Mouse (Mus musculus): ENCODE data around the gene Il1rap. TPM values are rescaled to one million over a fixed set of nuclear protein-coding genes. Genes with fewer than 3 reads are reported as not detected.

The Il1rap gene
- polyA plus RNA-seq, 1 experiment from 2014 or later = 2.6 TPM

DNA sequence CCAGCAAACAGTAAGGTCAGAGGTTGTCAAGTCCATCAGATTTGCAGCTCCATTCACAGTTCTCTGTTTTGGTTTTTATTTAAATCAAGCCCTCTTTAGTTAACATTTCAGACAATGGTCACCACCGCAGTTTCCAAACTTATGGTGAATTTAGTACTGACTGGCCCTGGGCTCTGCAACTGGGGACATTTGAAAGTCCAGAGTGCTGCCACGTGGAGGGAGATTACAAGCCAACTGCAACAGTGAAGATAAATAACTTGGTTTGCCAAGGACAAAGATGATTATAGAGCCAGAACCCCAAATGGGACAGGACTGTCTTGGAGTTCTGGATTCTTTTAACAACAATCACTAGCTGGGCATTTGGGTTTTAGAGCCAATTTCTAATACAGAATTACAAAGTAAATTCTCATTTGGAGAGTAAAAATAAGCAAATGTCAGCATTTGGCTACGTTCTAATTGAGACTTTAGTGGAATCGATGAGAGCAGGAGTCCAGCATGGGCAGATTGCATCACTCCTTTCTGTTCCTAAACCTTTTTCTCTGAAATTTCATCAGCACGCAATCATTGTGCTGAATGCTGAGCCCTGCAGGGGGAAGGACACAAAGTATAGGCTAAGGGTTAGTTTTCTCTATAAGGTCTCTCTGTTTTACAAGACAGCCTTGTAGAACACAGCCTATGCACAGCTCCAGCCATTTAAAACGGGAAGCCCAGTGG, 124.3 kb downstream of the Il1rap start:
- ATAC-seq = no peak
- WGBS (ENCODE audit: insufficient replicate concordance) = 61% methylated on average over 6 of the region's 6 CpGs
- Histone ChIP-seq H3K4me3 (no peak overlapping the region), H3K9me3 (replicated peaks) (no peaks in the 10 kb centered on the region), H3K27ac (no peak overlapping the region), H3K4me1 (no peaks in the 10 kb centered on the region), H3K27me3 (replicated peaks) (no peaks in the 10 kb centered on the region), H3K36me3 (no peaks in the 10 kb centered on the region), H3K4me2 (no peak overlapping the region), H3K9ac (no peak overlapping the region)

DNA sequence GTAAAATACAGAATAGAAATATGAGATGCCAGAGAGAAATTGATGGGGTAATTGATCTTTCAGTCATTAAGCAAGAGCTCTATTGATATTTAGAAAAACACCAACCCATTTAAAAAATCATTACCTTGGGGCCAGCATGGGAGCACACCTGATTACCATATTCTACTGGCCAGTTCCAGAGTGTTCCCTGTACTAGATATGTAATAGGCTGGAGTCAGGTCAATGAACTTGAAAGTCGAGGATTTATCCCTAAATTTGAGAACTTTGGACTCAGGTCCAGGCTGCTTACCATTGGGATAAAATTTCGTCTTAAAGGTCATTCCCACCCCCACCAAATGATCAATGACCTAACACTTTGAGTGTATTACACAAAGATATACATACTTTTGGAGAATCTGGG, 125.0 kb downstream of the Il1rap start:
- Histone ChIP-seq H3K4me1 (no peaks in the 10 kb centered on the region), H3K9ac (no peak overlapping the region), H3K36me3 (no peaks in the 10 kb centered on the region), H3K27ac (no peak overlapping the region), H3K9me3 (replicated peaks) (no peaks in the 10 kb centered on the region), H3K4me3 (no peak overlapping the region), H3K27me3 (replicated peaks) (no peaks in the 10 kb centered on the region), H3K4me2 (no peak overlapping the region)
- 34% methylated on average over 2 of the region's 2 CpGs for WGBS (ENCODE audit: insufficient replicate concordance)
- ATAC-seq = no peak

DNA sequence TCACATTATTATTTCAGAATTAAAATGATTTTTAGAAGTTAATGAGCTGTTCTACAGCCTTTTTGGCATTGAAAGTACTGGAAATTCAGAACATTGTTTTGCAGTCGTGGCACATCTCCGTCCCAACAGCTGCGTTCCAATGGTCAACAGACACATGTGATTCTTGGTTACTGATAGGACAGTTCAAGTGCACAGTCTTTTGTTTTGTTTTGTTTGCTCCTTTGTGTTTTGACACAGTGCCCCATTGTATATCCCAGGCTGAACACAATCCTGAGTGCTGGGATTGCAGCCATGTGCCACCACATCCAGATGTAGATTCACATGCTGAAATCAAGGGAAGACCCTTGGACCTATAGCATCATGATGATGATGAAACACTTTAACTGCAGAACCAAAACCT, 129.4 kb downstream of the Il1rap start:
- no peak overlapping the region for H3K27ac ChIP-seq
- no peaks in the 10 kb centered on the region for H3K36me3 ChIP-seq
- no peak for ATAC-seq
- no peak overlapping the region for H3K4me2 ChIP-seq
- no peaks in the 10 kb centered on the region for H3K9me3 ChIP-seq (replicated peaks)
- H3K4me3 ChIP-seq = no peak overlapping the region
- 88% methylated on average over 3 of the region's 3 CpGs for WGBS (ENCODE audit: insufficient replicate concordance)
- H3K4me1 ChIP-seq = no peaks in the 10 kb centered on the region
- H3K27me3 ChIP-seq (replicated peaks) = no peaks in the 10 kb centered on the region
- no peak overlapping the region for H3K9ac ChIP-seq

DNA sequence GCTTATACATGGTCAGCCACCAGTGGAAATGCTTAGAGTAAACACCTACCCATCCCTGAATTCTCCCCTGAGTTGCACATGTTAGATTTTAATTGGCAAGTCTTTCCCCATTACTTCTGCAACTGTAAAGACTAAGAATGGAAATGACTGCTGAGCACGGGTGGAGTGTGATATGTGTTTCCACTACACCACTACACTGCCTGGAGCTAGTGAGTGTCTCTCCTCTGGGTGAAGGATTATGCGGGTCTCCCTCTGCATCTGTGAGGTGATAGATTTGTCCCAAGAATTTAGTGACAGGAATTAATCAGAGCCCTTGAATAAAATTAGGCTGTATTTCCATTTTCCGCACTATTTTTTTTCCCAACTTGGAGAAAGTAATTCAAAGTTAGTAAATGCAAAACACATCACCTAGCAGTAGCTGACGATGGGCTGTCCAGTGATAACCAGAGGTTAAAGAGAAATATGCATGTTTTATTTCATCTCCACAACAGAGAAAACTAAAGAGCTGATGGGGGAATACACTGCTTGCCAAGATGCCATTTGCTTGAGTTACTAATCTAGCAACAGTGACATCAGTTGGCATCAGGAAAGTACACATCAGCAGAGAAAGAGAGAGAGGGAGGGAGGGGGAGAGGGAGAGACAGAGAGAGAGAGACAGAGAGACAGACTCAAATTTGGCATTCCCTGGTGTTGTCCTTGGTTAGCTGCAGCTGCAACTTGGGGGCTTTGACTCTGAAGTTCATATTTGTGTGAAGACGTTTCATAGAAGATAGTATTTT, 132.2 kb downstream of the Il1rap start:
- Histone ChIP-seq H3K27me3 (replicated peaks) (no peaks in the 10 kb centered on the region), H3K4me1 (no peaks in the 10 kb centered on the region), H3K36me3 (no peaks in the 10 kb centered on the region), H3K4me2 (no peak overlapping the region), H3K9ac (no peak overlapping the region), H3K4me3 (no peak overlapping the region), H3K27ac (no peak overlapping the region), H3K9me3 (replicated peaks) (no peaks in the 10 kb centered on the region)
- ATAC-seq = no peak
- 72% methylated on average over 5 of the region's 5 CpGs for WGBS (ENCODE audit: insufficient replicate concordance)

DNA sequence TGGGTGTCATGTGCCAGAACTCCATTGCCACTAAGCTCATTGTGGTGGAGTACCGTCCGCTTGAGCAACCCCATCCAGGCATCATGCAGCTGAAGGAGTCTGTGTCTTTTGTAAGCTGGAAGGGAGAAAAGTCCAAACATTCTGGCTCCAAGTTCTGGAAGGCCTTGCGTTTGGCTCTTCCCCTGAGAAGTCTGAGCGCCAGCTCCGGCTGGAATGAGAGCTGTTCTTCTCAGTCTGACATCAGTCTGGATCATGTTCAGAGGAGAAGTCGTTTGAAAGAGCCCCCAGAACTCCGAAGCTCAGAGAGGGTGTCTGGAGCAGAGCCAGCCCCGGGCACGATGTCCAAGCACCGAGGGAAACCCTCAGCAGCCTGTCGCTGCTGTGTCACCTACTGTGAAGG, 141.0 kb downstream of the Il1rap start:
- Histone ChIP-seq H3K27ac (no peak overlapping the region), H3K4me2 (no peak overlapping the region), H3K4me1 (no peaks in the 10 kb centered on the region), H3K4me3 (no peak overlapping the region), H3K36me3 (no peaks in the 10 kb centered on the region), H3K9ac (no peak overlapping the region), H3K27me3 (replicated peaks) (no peaks in the 10 kb centered on the region), H3K9me3 (replicated peaks) (no peaks in the 10 kb centered on the region)
- no peak for ATAC-seq
- 78% methylated on average over 11 of the region's 11 CpGs for WGBS (ENCODE audit: insufficient replicate concordance)

DNA sequence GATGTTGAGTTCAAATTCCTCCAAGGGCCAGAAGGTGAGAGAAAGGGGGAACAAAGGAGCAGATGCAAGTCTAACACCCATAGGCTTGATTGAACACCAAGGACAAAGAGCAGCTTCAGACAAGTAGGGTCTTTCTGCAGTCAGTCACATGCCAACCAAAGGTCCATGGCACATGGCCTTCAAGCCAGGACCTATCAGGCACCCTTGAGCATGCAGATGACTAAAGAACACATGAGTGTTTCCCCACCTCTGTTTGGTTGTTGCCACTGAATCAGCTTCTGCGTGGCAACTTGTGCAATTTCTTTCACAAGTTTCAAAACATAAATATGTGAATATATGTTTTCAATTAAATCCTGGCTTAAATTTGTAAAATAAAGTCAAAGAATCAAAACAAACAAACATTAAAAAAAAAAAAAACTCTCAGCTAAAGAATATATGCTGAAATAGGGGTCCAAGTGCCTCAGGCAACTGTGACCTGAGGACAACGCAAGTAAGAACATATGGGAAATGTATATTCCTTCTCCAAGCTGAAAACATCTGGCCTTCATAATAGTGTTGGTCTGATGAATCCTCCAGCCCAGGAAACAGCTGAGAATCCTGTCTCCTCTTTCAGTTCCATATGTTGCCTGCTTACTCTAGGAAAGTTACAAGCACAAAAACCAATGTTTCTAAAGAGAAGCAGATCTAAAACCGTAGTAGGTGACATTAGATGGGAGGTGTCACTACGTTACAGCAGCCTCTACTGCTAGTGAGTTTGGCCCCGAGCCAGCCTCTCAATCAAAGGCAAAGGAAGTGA, 142.6 kb downstream of the Il1rap start:
- ATAC-seq = no peak
- H3K27ac ChIP-seq = no peak overlapping the region
- H3K9ac ChIP-seq = no peak overlapping the region
- no peak overlapping the region for H3K4me2 ChIP-seq
- no peak overlapping the region for H3K4me3 ChIP-seq
- 62% methylated on average over 5 of the region's 5 CpGs for WGBS (ENCODE audit: insufficient replicate concordance)
- no peaks in the 10 kb centered on the region for H3K9me3 ChIP-seq (replicated peaks)
- no peaks in the 10 kb centered on the region for H3K36me3 ChIP-seq
- no peaks in the 10 kb centered on the region for H3K27me3 ChIP-seq (replicated peaks)
- no peaks in the 10 kb centered on the region for H3K4me1 ChIP-seq

DNA sequence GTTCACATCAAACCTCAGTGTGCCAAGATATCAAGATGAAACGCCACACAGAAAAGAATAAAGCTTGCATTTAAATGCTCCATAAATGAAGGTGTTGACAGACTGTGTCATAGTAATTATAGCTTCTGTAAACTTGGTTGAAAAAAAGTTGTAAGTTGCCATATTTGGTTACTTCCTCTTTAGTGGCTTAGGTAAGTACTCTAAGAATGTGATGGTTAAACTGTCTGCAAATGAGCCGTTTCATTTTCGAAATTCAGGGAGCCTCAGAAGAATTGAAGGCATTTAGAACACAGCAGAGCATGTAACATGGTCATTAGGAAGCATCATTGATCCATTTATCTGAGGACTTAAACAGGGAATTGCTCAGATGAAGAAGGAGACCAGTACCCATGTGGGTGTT, 146.6 kb downstream of the Il1rap start:
- no peak for ATAC-seq
- H3K27me3 ChIP-seq (replicated peaks) = no peaks in the 10 kb centered on the region
- no peaks in the 10 kb centered on the region for H3K36me3 ChIP-seq

DNA sequence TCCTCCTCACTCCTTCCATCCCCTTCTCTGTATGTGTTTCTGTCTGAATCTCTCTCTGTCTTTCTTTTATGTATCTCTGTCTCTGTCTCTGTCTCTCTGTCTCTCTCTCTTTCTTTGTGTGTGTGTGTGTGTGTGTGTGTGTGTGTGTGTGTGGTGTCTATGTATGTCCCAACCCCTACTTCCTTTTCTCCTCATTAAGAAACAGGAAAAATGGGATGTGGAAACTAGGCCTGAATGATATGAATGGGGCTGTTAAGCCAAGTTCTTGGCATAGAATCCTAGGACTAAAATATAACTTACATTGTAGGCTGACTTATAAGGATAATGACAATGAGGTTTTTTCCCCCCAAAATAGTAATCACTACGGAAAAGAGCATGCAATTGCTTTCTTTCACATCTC, 149.4 kb downstream of the Il1rap start:
- H3K9ac ChIP-seq = no peak overlapping the region
- no peak overlapping the region for H3K4me2 ChIP-seq
- no peaks in the 10 kb centered on the region for H3K9me3 ChIP-seq (replicated peaks)
- H3K27ac ChIP-seq = no peak overlapping the region
- ATAC-seq = no peak
- no peaks in the 10 kb centered on the region for H3K36me3 ChIP-seq
- H3K27me3 ChIP-seq (replicated peaks) = no peaks in the 10 kb centered on the region
- 54% methylated on average over 1 of the region's 1 CpGs for WGBS (ENCODE audit: insufficient replicate concordance)
- H3K4me1 ChIP-seq = no peaks in the 10 kb centered on the region
- no peak overlapping the region for H3K4me3 ChIP-seq

More for the DNA sequence above, 146.6 kb downstream of the Il1rap start:
- Histone ChIP-seq H3K4me3 (no peak overlapping the region), H3K9me3 (replicated peaks) (no peaks in the 10 kb centered on the region), H3K4me2 (no peak overlapping the region), H3K4me1 (no peaks in the 10 kb centered on the region), H3K27ac (no peak overlapping the region), H3K9ac (no peak overlapping the region)
- 32% methylated on average over 3 of the region's 3 CpGs for WGBS (ENCODE audit: insufficient replicate concordance)

DNA sequence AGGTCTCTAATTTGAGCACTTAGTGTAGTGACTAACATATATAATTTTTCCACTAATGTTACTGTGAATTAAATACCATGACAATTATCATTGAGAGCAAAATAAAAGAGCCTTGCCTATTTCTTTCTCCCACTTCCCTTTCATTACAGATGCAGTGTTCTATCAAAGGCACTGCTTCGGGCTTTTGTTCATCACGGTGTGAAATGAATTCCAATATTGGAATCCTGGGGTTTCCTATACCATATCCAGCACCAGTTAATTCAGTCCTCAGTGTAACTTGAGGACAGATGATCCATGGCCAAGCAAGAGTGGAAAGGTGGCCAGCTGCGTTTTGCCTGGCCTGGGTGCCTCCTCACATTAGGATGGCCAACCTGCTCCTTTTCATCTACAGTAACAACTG, 151.1 kb downstream of the Il1rap start:
- Histone ChIP-seq H3K9me3 (replicated peaks) (no peaks in the 10 kb centered on the region), H3K36me3 (no peaks in the 10 kb centered on the region), H3K4me3 (no peak overlapping the region), H3K4me2 (no peak overlapping the region), H3K27ac (no peak overlapping the region), H3K9ac (no peak overlapping the region), H3K4me1 (no peaks in the 10 kb centered on the region), H3K27me3 (replicated peaks) (no peaks in the 10 kb centered on the region)
- no peak for ATAC-seq
- 75% methylated on average over 3 of the region's 3 CpGs for WGBS (ENCODE audit: insufficient replicate concordance)

DNA sequence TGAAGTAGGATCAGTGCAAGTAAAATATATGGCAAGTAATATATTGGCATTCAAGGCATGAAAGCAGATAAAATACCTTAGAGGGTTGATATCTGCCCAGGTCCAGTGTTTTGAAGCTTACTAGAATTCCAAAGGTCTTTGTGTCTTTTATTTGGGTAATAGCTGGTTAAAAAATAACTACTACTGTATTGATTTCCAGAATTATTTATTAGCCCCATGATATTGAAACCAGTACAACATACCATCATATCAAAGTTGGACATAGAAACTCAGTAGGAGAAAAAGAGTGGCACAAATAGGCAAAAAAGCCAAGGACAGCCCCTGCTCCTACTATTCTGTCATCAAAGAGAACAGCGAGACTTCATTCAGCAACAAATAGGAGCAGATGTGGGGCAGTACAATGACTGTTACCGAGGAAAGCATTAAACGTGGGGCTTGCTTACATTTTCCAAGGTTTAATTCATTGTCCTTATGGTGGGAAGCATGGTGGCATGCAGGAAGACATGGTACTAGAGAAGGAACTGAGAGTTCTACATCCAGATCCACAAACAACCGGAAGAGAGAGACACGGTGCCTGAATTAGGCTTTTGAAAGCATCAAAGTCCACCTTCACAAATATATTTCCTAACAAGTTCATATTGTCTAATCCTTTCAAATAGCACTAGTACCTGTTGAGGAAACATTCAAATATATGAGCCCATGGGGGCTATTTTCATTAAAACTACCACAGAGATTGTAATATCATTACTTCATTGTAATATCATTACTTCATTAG, 174.1 kb downstream of the Il1rap start:
- no peaks in the 10 kb centered on the region for H3K36me3 ChIP-seq
- no peak for ATAC-seq
- WGBS (ENCODE audit: insufficient replicate concordance) = 63% methylated on average over 5 of the region's 5 CpGs
- H3K4me1 ChIP-seq = no peaks in the 10 kb centered on the region
- H3K4me2 ChIP-seq = no peak overlapping the region
- H3K4me3 ChIP-seq = no peak overlapping the region
- H3K9me3 ChIP-seq (replicated peaks) = no peaks in the 10 kb centered on the region
- H3K9ac ChIP-seq = no peak overlapping the region
- no peaks in the 10 kb centered on the region for H3K27me3 ChIP-seq (replicated peaks)
- no peak overlapping the region for H3K27ac ChIP-seq

DNA sequence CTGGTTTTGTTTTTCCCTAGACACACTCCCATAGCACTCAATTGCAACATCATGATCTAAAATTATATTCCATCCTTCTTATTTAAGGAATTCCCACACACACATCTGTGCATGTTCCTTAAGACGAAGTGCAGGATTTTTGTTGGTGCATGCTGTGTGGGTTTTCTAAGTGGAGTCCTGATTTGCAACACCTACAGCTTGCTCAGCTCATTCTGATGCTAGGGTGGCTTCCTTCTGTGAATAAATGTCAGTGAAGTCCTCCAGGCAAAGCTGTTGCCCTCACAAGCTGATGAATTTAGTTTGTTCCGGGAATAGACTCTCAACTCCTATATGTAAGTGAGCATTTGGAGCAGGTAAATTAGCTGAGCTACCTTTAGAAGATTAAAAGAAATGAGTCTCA, 194.5 kb downstream of the Il1rap start:
- Histone ChIP-seq H3K4me1 (no peaks in the 10 kb centered on the region), H3K27me3 (replicated peaks) (no peaks in the 10 kb centered on the region), H3K27ac (no peak overlapping the region), H3K4me3 (no peak overlapping the region), H3K36me3 (no peaks in the 10 kb centered on the region), H3K4me2 (no peak overlapping the region), H3K9ac (no peak overlapping the region), H3K9me3 (replicated peaks) (no peaks in the 10 kb centered on the region)
- ATAC-seq = no peak
- 61% methylated on average over 2 of the region's 2 CpGs for WGBS (ENCODE audit: insufficient replicate concordance)
